Comparison of ENCODE assay signal across 8 mouse cellular contexts in genomic region chr16:96345117-96345516, GRCm38 (mm10).
DNase-seq lines count a peak whose midpoint lies in the region.

No protein-coding gene starts in this region.

- DNase-seq in MN1 (ENCODE audit: low spot score): peak; percentile 88
- peak; percentile 74 to 85 for DNase-seq in cerebellum, adult 18-20 months
- DNase-seq in forelimb bud, embryonic 11.5 days (ENCODE audit: low read depth, low spot score): peak; percentile 85
- peak; percentile 86 for DNase-seq in heart, postnatal 4 days
- DNase-seq in layer of hippocampus, adult 9-11 months: peak; percentile 83
- DNase-seq in lung, postnatal 25 days (ENCODE audit: low spot score): peak; percentile 67
- DNase-seq in retina, embryonic 14.5 days (ENCODE audit: low spot score): peak; percentile 94
- peak; percentile 77 to 79 for DNase-seq in thymus, postnatal 36 days

Comparison
In these comparisons a context has a peak if more than half of its experiments do, and no peak if none do; other contexts are left out.
1. Peak in every context shown above with its lines: DNase-seq.